In genomic region chr4:46991016-46991958, GRCm38 (mm10) we compare ENCODE assay signal across 8 mouse cellular contexts. TPM values are rescaled to one million over a fixed set of nuclear protein-coding genes. Genes with fewer than 3 reads are reported as not detected.
DNase-seq lines count a peak whose midpoint lies in the region; ATAC-seq and TF ChIP-seq lines count a peak whose summit lies in the region.

Gene Gabbr2, minus strand, starts transcription at chr4:46991873.

- no peak for TF ChIP-seq EP300 in liver, embryonic 14.5 days (IDR thresholded peaks at IDR 0.05; ENCODE audit: low read depth)

- DNase-seq in adrenal gland, postnatal 14 days, result peak; percentile 22
- no peak for DNase-seq in adrenal gland, adult 8-10 months
- DNase-seq in brain, adult 2 months (ENCODE audit: low read depth, low spot score), result peak; percentile 85
- DNase-seq in forebrain, embryonic 11.5 days (ENCODE audit: low spot score), result peak; percentile 68
- DNase-seq in kidney, postnatal 14 days, result peak; percentile 11
- DNase-seq in liver, embryonic 14.5 days (ENCODE audit: low read depth in 3 of 3, low spot score in 3 of 3), result no peak
- no peak for DNase-seq in ovary, adult 18-20 months (ENCODE audit: low spot score)

- WGBS in forebrain, embryonic 11.5 days, result under 1% methylated on average over 99 of the region's 134 CpGs
- WGBS in liver, embryonic 14.5 days (ENCODE audit: insufficient replicate concordance), result 3% methylated on average over 115 of the region's 134 CpGs
- WGBS in small intestine, adult 2 months, result 4% methylated on average over 125 of the region's 134 CpGs

- H3K4me2 ChIP-seq in forebrain, embryonic 11.5 days (ENCODE audit: low read depth, low read length, severe bottlenecking), result peak within 1 kb of the TSS; percentile 93
- peak within 1 kb of the TSS; percentile 42 for H3K4me2 ChIP-seq in liver, embryonic 14.5 days (ENCODE audit: low read depth)

- no peak for TF ChIP-seq POLR2A in small intestine, adult 2 months (IDR thresholded peaks at IDR 0.05; ENCODE audit: low read depth, low read length)

- ATAC-seq in forebrain, embryonic 11.5 days (replicated peaks; ENCODE audit: low FRiP score), result peak; percentile 24
- no peak for ATAC-seq in liver, embryonic 14.5 days (ENCODE audit: insufficient read depth)

- no peak within 1 kb of the TSS for H3K27ac ChIP-seq in forebrain, embryonic 11.5 days (ENCODE audit: low read depth, low read length)
- H3K27ac ChIP-seq in liver, embryonic 14.5 days, result no peak within 1 kb of the TSS
- H3K27ac ChIP-seq in small intestine, adult 2 months (ENCODE audit: insufficient read depth, low read depth, low read length), result no peak within 1 kb of the TSS

- H3K9ac ChIP-seq in forebrain, embryonic 11.5 days (ENCODE audit: low read length), result peak within 1 kb of the TSS; percentile 53
- H3K9ac ChIP-seq in liver, embryonic 14.5 days (replicated peaks), result no peak within 1 kb of the TSS

- TF ChIP-seq CTCF in liver, embryonic 14.5 days (IDR thresholded peaks at IDR 0.05; ENCODE audit: low read depth), result no peak
- TF ChIP-seq CTCF in small intestine, adult 2 months (IDR thresholded peaks at IDR 0.05; ENCODE audit: extremely low read depth, insufficient read length, insufficient replicate concordance, low read depth, low read length), result no peak

- peaks cover 49% of the 10 kb centered on the region for H3K27me3 ChIP-seq in forebrain, embryonic 11.5 days (ENCODE audit: control insufficient read depth, insufficient read depth, low read length)
- H3K27me3 ChIP-seq in liver, embryonic 14.5 days (ENCODE audit: control insufficient read depth, insufficient read depth, low read length), result peaks cover 36% of the 10 kb centered on the region
- peaks cover 25% of the 10 kb centered on the region for H3K27me3 ChIP-seq in small intestine, adult 2 months (ENCODE audit: control insufficient read depth, insufficient read depth, low read length)

- H3K4me3 ChIP-seq in forebrain, embryonic 11.5 days (ENCODE audit: low read depth, low read length), result peak within 1 kb of the TSS; percentile 54
- H3K4me3 ChIP-seq in liver, embryonic 14.5 days (ENCODE audit: insufficient read depth in 1 of 2, low read depth in 2 of 2, low read length in 2 of 2), result peak within 1 kb of the TSS in 1 of 2 experiments; percentile 10; a peak in 2 of 4 replicates
- peak within 1 kb of the TSS; percentile 50 for H3K4me3 ChIP-seq in small intestine, adult 2 months (ENCODE audit: low read depth, low read length)

- no peaks in the 10 kb centered on the region for H3K36me3 ChIP-seq in forebrain, embryonic 11.5 days (ENCODE audit: control insufficient read depth, insufficient read depth, low read length)
- no peaks in the 10 kb centered on the region for H3K36me3 ChIP-seq in liver, embryonic 14.5 days (replicated peaks; ENCODE audit: control insufficient read depth, insufficient read depth, low read depth)
- H3K36me3 ChIP-seq in small intestine, adult 2 months (ENCODE audit: control insufficient read depth, insufficient read depth, low read length), result no peaks in the 10 kb centered on the region

- H3K4me1 ChIP-seq in forebrain, embryonic 11.5 days (replicated peaks; ENCODE audit: control insufficient read depth, insufficient read depth, low read length), result peaks cover 8% of the 10 kb centered on the region; the same call in 1 of the 2 replicates
- no peaks in the 10 kb centered on the region for H3K4me1 ChIP-seq in liver, embryonic 14.5 days (replicated peaks; ENCODE audit: control insufficient read depth in 2 of 2, insufficient read depth in 2 of 2, low read length in 1 of 2)
- H3K4me1 ChIP-seq in small intestine, adult 2 months (ENCODE audit: control insufficient read depth, insufficient read depth, insufficient read length, low read length), result 0 out of 2 replicates have a peak, but pooled peaks cover 1% of the 10 kb centered on the region

- no peaks in the 10 kb centered on the region for H3K9me3 ChIP-seq in forebrain, embryonic 11.5 days (ENCODE audit: control insufficient read depth, low read length)
- no peaks in the 10 kb centered on the region for H3K9me3 ChIP-seq in liver, embryonic 14.5 days (ENCODE audit: control insufficient read depth, low read length)

RNA-seq across cellular contexts. Expression of gene Gabbr2, which starts in this region (rescaled TPM):
- 0.71 and 0.74 TPM in 2 replicates for total RNA-seq in adrenal gland, postnatal 14 days (2021)
- under 1 TPM; 0.31 to 0.52 (median 0.39) TPM for total RNA-seq in adrenal gland, adult 8-10 months (2022)
- polyA plus RNA-seq in forebrain, embryonic 11.5 days (2014; fragmentation: Nextera tagmentation; extraction: Ambion mirVana), result 0.27 and 0.52 TPM in 2 replicates
- polyA plus RNA-seq in liver, embryonic 14.5 days (2012; rRNA removed), result 0.03 and 0.07 TPM in 2 replicates
- not detected in 2 replicates for polyA plus RNA-seq in liver, embryonic 14.5 days (2014; fragmentation: Nextera tagmentation; extraction: Ambion mirVana)
- polyA plus RNA-seq in small intestine, adult 2 months (2012; rRNA removed), result 0.06 and 0.74 TPM in 2 replicates

Comparison
In these comparisons a context has a peak if more than half of its experiments do, and no peak if none do; other contexts are left out.
1. Peak in DNase-seq in adrenal gland, postnatal 14 days; RNA of the gene not detected or under 1 TPM.
2. Peak in DNase-seq, ATAC-seq, H3K4me3 ChIP-seq, H3K9ac ChIP-seq and H3K4me2 ChIP-seq in forebrain, embryonic 11.5 days; RNA of the gene not detected or under 1 TPM.
3. DNase-seq: peak in brain, adult 2 months (single experiment) and kidney, postnatal 14 days (single experiment); none in adrenal gland, adult 8-10 months (single experiment), liver, embryonic 14.5 days (0 of 3) and ovary, adult 18-20 months (single experiment).